Mouse (Mus musculus) heart, adult 2 months (tissue): ENCODE measurements around the gene Efcc1. TPM values are rescaled to one million over a fixed set of nuclear protein-coding genes. Genes with fewer than 3 reads are reported as not detected.
A peak's percentile ranks its signal among the peaks of the same experiment; 100 is the strongest.

Experiments
- DNase-seq, 2 experiments: peaks; one replicate each; pipeline ENCODE4 v3.0.0; 2021
- H3K27ac ChIP-seq: fragments of 200-600 bp; 2 replicates; pipeline ENCODE4 v1.8.1; 2022
- H3K27me3 ChIP-seq: fragments of 200-500 bp; 2 replicates; pipeline ENCODE4 v1.6.1; 2012; ENCODE audit warnings: mild to moderate bottlenecking, low read length, inconsistent platforms, mixed read lengths; ENCODE audit not compliant: control insufficient read depth, insufficient read depth
- H3K36me3 ChIP-seq: fragments of 200-500 bp; 2 replicates; pipeline ENCODE4 v1.6.1; 2012; ENCODE audit warnings: low read length, inconsistent platforms; ENCODE audit not compliant: control insufficient read depth, insufficient read depth
- H3K4me1 ChIP-seq: fragments of 200-500 bp; 2 replicates; pipeline ENCODE4 v1.6.1; 2011; ENCODE audit warnings: low read length; ENCODE audit not compliant: control insufficient read depth, insufficient read depth
- H3K4me3 ChIP-seq: fragments of 200-600 bp; 2 replicates; pipeline ENCODE4 v1.8.1; 2022
- H3K79me2 ChIP-seq: fragments of 200-500 bp; replicated peaks from 2 replicates; pipeline ENCODE4 v1.6.1; 2012; ENCODE audit warnings: mild to moderate bottlenecking, inconsistent platforms, low read length, moderate library complexity, mixed read lengths; ENCODE audit not compliant: control insufficient read depth, insufficient read depth
- H3K9ac ChIP-seq: fragments of 200-500 bp; 2 replicates; pipeline ENCODE4 v1.6.1; 2012; ENCODE audit warnings: low read depth, mild to moderate bottlenecking, control low read depth, inconsistent platforms, low read length, mixed read lengths
- CTCF ChIP-seq: fragments of 200-600 bp; IDR thresholded peaks from 2 replicates; pipeline ENCODE4 v1.8.1; 2022; ENCODE audit warnings: antibody characterized with exemption, mild to moderate bottlenecking, moderate library complexity
- EP300 ChIP-seq: fragments of 200-500 bp; IDR thresholded peaks from 2 replicates; pipeline ENCODE4 v1.6.1; 2011; ENCODE audit warnings: low read depth, low read length, control low read depth; ENCODE audit not compliant: insufficient read depth
- POLR2A ChIP-seq: fragments of 200-500 bp; IDR thresholded peaks from 2 replicates; pipeline ENCODE4 v1.6.1; 2011; ENCODE audit warnings: mild to moderate bottlenecking, low read depth, low read length, control low read depth; ENCODE audit not compliant: insufficient read depth
- WGBS: fragments of 180-500 bp; shearing (Covaris S2); methylation state at CpG from one replicate; pipeline ENCODE4 v1.1.7; 2018; 5-methylcytosine and 5-hydroxymethylcytosine counted together
- intact Hi-C: fragments of 180-260 bp; cut with DNase I; formaldehyde crosslinking; loops from one replicate; pipeline ENCODE4 v1.15.1; 2025
- long read RNA-seq: library from polyadenylated mRNA; stranded (forward); transcript quantifications from one replicate; pipeline ENCODE4 v2.0.0, GENCODE M21; 2021
- polyA plus RNA-seq: library from polyadenylated mRNA; depleted of rRNA; stranded (reverse); fragments of >200 nt; gene quantifications from 2 replicates; pipeline ENCODE4 v1.2.3, GENCODE M21; 2012; rRNA removed
- total RNA-seq, 2 experiments: library from RNA; stranded (reverse); gene quantifications; 2 replicates each; pipeline ENCODE4 v1.2.3; 2021

Gene Efcc1
- total RNA-seq (1 to 10 TPM in 1 of 2 experiments, under 1 TPM in 1; 0.86 to 1.2 TPM), polyA plus RNA-seq (1.3 and 2.5 TPM in 2 replicates)
- long read RNA-seq, partial matches to known transcripts: 0 of 2 reads
- long read RNA-seq, other reads (novel, unspliced or antisense): 2 of 2 reads

GRCm38 (mm10) chr6:87730591-87731462 is at the start of gene Efcc1:
TSS of gene Efcc1 (plus strand) at chr6:87730869.
- Histone ChIP-seq H3K27me3 (peaks cover 5% of the 10 kb centered on the region), H3K27ac (peak within 1 kb of the TSS; percentile 45)
- intact Hi-C loops: no loop called here

DNA sequence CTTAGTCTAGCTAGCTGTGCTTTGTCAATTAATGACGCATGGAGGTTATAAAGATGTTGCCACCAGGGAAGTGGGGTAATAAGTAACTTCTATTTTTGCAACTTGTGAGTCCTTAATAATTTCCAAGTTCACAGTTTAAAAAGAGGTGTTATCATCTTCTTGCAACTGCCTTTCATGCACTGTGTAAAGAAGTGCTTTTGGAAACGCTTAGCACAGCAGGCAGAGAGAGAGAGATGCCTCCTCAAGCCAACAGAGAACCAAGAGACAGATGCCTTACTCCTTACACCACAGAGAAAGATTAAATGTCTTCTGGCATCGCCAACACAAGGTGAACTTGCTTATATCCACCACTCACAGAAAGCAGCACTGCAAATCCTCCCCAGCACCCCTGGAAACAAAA is 34.7 kb upstream of the Efcc1 start:
- 69% methylated on average over 3 of the region's 3 CpGs for WGBS
- Histone ChIP-seq H3K36me3 (no peaks in the 10 kb centered on the region), H3K4me3 (no peak overlapping the region), H3K27ac (no peak overlapping the region), H3K27me3 (no peaks in the 10 kb centered on the region), H3K4me1 (no peaks in the 10 kb centered on the region), H3K79me2 (no peaks in the 10 kb centered on the region), H3K9ac (no peak overlapping the region)
- no peak for DNase-seq
- no peak for TF ChIP-seq EP300
- no peak for TF ChIP-seq POLR2A
- TF ChIP-seq CTCF: no peak
- intact Hi-C loops: no loop called here

More at GRCm38 (mm10) chr6:87730591-87731462, at the start of gene Efcc1:
- TF ChIP-seq EP300 (no peak), CTCF (peak; percentile 39), POLR2A (no peak)
- Histone ChIP-seq H3K9ac (peak within 1 kb of the TSS; percentile 57), H3K36me3 (no peaks in the 10 kb centered on the region), H3K79me2 (no peaks in the 10 kb centered on the region), H3K4me1 (peaks cover 4% of the 10 kb centered on the region), H3K4me3 (peak within 1 kb of the TSS; percentile 56)
- under 1% methylated on average over 88 of the region's 90 CpGs for WGBS
- DNase-seq: peak; percentile 75 to 82

DNA sequence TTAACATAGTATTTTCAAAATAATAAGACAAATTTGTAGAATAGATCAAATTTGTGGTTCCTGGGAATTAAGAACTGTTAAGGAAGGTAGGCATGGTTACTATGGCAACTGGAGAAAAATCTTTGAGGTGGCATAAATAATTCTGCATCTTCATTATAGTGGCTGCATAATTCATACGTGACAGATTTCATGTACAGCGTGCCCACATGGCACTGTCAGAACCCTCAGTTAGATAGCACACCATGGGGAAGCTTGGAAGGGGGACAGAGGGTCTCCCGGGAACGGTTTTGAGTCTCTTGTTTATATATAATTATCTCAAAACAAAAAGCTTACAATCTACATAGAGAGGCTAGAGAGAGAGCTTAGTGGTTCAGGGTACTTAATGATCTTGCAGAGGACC is 34.1 kb upstream of the Efcc1 start:
- Histone ChIP-seq H3K4me1 (no peaks in the 10 kb centered on the region), H3K36me3 (no peaks in the 10 kb centered on the region), H3K4me3 (no peak overlapping the region), H3K27ac (no peak overlapping the region), H3K9ac (no peak overlapping the region), H3K27me3 (no peaks in the 10 kb centered on the region), H3K79me2 (no peaks in the 10 kb centered on the region)
- TF ChIP-seq CTCF: no peak
- no peak for TF ChIP-seq EP300
- no peak for TF ChIP-seq POLR2A
- no peak for DNase-seq
- 93% methylated on average over 4 of the region's 4 CpGs for WGBS
- intact Hi-C loops: no loop called here

- H3K27me3 ChIP-seq: no peaks in the 10 kb centered on the region
- 39% methylated on average over 3 of the region's 3 CpGs for WGBS
- DNase-seq: no peak
- no peak overlapping the region for H3K27ac ChIP-seq
- H3K4me3 ChIP-seq: no peak overlapping the region
- no peak overlapping the region for H3K9ac ChIP-seq
- H3K4me1 ChIP-seq: no peaks in the 10 kb centered on the region
- intact Hi-C loops: no loop called here
- H3K36me3 ChIP-seq: no peaks in the 10 kb centered on the region
- peak; percentile 67 for TF ChIP-seq CTCF
- TF ChIP-seq POLR2A: no peak
- no peaks in the 10 kb centered on the region for H3K79me2 ChIP-seq
Measured at GRCm38 (mm10) chr6:87706246-87706645, 24.4 kb upstream of the Efcc1 start.

DNA sequence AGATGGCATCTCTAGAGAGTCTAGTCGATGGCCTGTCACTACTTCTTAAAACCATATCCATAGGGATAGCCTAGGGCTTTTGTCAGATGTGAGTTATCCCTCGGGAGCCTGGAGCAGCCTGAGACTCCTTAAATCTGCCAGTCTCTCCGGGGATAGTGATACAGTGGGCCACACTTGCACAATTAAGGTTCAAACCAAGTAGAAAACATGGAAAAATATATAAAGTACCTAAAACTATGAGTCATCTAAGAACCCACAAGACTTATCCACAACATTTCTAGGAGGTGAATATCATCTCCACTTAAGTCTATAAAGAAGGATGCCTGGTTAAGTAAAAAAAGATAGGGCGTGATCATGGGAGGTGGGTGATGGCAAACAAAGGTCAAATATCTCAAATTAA is 18.4 kb upstream of the Efcc1 start:
- TF ChIP-seq CTCF: no peak
- TF ChIP-seq POLR2A: no peak
- no peak for TF ChIP-seq EP300
- Histone ChIP-seq H3K4me1 (no peaks in the 10 kb centered on the region), H3K4me3 (no peak overlapping the region), H3K9ac (no peak overlapping the region), H3K36me3 (no peaks in the 10 kb centered on the region), H3K27me3 (no peaks in the 10 kb centered on the region), H3K27ac (no peak overlapping the region), H3K79me2 (no peaks in the 10 kb centered on the region)
- DNase-seq: no peak
- intact Hi-C loops: no loop called here
- WGBS: 82% methylated on average over 4 of the region's 4 CpGs

DNA sequence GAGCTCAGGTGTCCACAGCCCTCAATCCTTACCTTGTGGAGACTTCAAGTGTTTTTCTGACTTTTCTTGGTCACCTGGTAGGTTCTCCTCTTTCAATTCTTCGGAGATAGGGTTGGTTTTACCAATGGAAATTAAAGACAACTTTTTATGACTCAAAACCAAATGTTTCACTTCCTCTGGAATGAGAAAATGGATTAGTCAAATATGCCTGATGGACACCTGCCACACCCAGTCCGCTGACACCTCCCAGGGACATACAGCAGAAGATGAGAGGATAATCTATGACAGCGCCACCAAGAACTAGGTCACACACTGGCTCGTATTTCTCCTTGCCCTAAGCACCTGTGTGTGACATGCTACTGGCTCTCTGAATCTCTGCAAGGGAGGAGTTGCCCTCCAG is 16.6 kb upstream of the Efcc1 start:
- TF ChIP-seq EP300 (no peak), CTCF (no peak), POLR2A (no peak)
- no peak for DNase-seq
- H3K4me1 ChIP-seq: no peaks in the 10 kb centered on the region
- H3K27ac ChIP-seq: no peak overlapping the region
- H3K9ac ChIP-seq: no peak overlapping the region
- no peaks in the 10 kb centered on the region for H3K79me2 ChIP-seq
- 72% methylated on average over 4 of the region's 4 CpGs for WGBS
- H3K27me3 ChIP-seq: no peaks in the 10 kb centered on the region
- no peak overlapping the region for H3K4me3 ChIP-seq
- no peaks in the 10 kb centered on the region for H3K36me3 ChIP-seq
- intact Hi-C loops: no loop called here
